Mouse (Mus musculus) spleen, adult 18-20 months (tissue): ENCODE measurements around the gene 1700029I15Rik.
A peak's percentile ranks its signal among the peaks of the same experiment; 100 is the strongest.

Source experiments
- DNase-seq, 2 experiments: peaks; one replicate each; pipeline ENCODE4 v3.0.0; 2022; ENCODE audit warnings: mixed read lengths in 2 of 2

The 1700029I15Rik gene

GRCm38 (mm10) chr2:92381901-92382588, at the start of gene 1700029I15Rik:
1700029I15Rik (plus strand) TSS chr2:92382538.
- no peak for DNase-seq

- DNase-seq = no peak
These were observed 39.9 kb upstream of the 1700029I15Rik start for GRCm38 (mm10) chr2:92342418-92342817.

GRCm38 (mm10) chr2:92347191-92347590, 35.1 kb upstream of the 1700029I15Rik start:
- no peak for DNase-seq

GRCm38 (mm10) chr2:92349589-92350425, 32.5 kb upstream of the 1700029I15Rik start:
- DNase-seq = no peak

- DNase-seq = no peak
These were observed 31.7 kb upstream of the 1700029I15Rik start for GRCm38 (mm10) chr2:92350686-92351085.

- DNase-seq = no peak
These were observed 28.9 kb upstream of the 1700029I15Rik start for GRCm38 (mm10) chr2:92353402-92353801.

GRCm38 (mm10) chr2:92354224-92354623, 28.1 kb upstream of the 1700029I15Rik start:
- DNase-seq = no peak

- no peak for DNase-seq
These were observed 23.0 kb upstream of the 1700029I15Rik start for GRCm38 (mm10) chr2:92359301-92359700.

GRCm38 (mm10) chr2:92360186-92360823, 22.0 kb upstream of the 1700029I15Rik start:
- no peak for DNase-seq

GRCm38 (mm10) chr2:92360893-92361292, 21.4 kb upstream of the 1700029I15Rik start:
- DNase-seq = no peak

GRCm38 (mm10) chr2:92361795-92362194, 20.5 kb upstream of the 1700029I15Rik start:
- DNase-seq = no peak

GRCm38 (mm10) chr2:92362571-92363228, 19.6 kb upstream of the 1700029I15Rik start:
- DNase-seq = no peak

GRCm38 (mm10) chr2:92364086-92364485, 18.3 kb upstream of the 1700029I15Rik start:
- DNase-seq = no peak

- DNase-seq = no peak
These were observed 16.8 kb upstream of the 1700029I15Rik start for GRCm38 (mm10) chr2:92365568-92365967.

- no peak for DNase-seq
These were observed 14.8 kb upstream of the 1700029I15Rik start for GRCm38 (mm10) chr2:92367383-92368029.

GRCm38 (mm10) chr2:92370375-92370774, 12.0 kb upstream of the 1700029I15Rik start:
- no peak for DNase-seq

GRCm38 (mm10) chr2:92370821-92371805, 11.2 kb upstream of the 1700029I15Rik start:
- peak in 1 of 2 experiments; percentile 37 for DNase-seq

GRCm38 (mm10) chr2:92371971-92372690, 10.2 kb upstream of the 1700029I15Rik start:
- no peak for DNase-seq

GRCm38 (mm10) chr2:92372767-92373436, 9.4 kb upstream of the 1700029I15Rik start:
- no peak for DNase-seq

GRCm38 (mm10) chr2:92373437-92373813, 8.9 kb upstream of the 1700029I15Rik start:
- no peak for DNase-seq
